Mouse (Mus musculus): ENCODE data around the gene Arhgef10l. TPM values are rescaled to one million over a fixed set of nuclear protein-coding genes. Genes with fewer than 3 reads are reported as not detected.

Gene Arhgef10l
- polyA plus RNA-seq, 1 experiment from 2014 or later, result 12.1 TPM

DNA sequence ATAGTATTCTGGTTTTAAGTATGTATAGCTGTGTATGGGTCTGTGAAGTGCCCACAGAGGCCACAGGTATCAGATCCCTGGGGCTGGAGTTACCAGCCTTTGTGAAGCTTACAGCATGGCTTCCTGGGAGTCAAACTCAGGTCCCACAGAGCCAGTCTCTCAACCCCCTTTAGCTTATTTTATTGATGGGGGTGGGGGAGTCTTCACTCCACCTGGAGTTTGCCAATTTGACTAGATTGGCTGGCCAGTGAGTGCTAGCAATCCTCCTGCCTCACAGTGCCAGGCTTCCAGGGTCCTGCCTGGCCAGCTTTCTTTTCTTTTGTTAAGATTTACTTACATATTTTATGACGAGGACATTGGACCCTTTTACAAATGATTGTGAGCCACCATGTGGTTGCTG is 16.1 kb downstream of the Arhgef10l start:
- no peak overlapping the region for H3K4me3 ChIP-seq (ENCODE audit: low read length)
- no peak overlapping the region for H3K9ac ChIP-seq (ENCODE audit: low read depth, low read length)
- H3K27ac ChIP-seq (ENCODE audit: low read length), result no peak overlapping the region
- WGBS, result 35% methylated on average over 1 of the region's 1 CpGs
- H3K4me2 ChIP-seq (ENCODE audit: low read depth, low read length), result no peak overlapping the region
- H3K9me3 ChIP-seq (ENCODE audit: control insufficient read depth, low read length), result no peaks in the 10 kb centered on the region
- 0 out of 2 replicates have a peak, but pooled peaks have one; percentile 7 for ATAC-seq
- no peaks in the 10 kb centered on the region for H3K36me3 ChIP-seq (ENCODE audit: control insufficient read depth, insufficient read depth, low read length)
- peaks cover 16% of the 10 kb centered on the region for H3K4me1 ChIP-seq (ENCODE audit: control insufficient read depth, insufficient read depth, low read length)
- no peaks in the 10 kb centered on the region for H3K27me3 ChIP-seq (replicated peaks; ENCODE audit: control insufficient read depth, insufficient read depth, low read length)

DNA sequence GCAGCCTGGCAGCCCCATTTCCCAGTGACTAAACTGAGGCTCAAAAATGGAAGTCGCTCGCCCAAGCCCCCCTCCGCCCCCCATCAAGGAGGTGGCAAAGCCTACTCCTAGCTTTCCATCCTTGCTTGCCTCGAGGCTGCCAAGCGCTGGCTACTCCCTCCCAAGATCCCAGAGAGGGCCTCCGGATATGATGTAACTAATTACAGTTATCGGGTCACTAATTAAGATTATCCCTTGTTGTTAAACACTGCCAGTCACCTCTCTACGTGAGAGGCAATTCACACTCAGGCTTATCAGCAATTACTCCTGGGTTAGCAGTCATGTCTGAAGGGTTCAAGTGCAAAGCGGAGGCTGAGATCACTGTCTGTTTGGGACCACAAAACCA is 16.6 kb downstream of the Arhgef10l start:
- 23% methylated on average over 9 of the region's 9 CpGs for WGBS
- peak overlapping the region; percentile 83 for H3K27ac ChIP-seq (ENCODE audit: low read length)
- H3K36me3 ChIP-seq (ENCODE audit: control insufficient read depth, insufficient read depth, low read length), result no peaks in the 10 kb centered on the region
- no peaks in the 10 kb centered on the region for H3K27me3 ChIP-seq (replicated peaks; ENCODE audit: control insufficient read depth, insufficient read depth, low read length)
- no peaks in the 10 kb centered on the region for H3K9me3 ChIP-seq (ENCODE audit: control insufficient read depth, low read length)
- peak overlapping the region; percentile 85 for H3K4me2 ChIP-seq (ENCODE audit: low read depth, low read length)
- H3K4me3 ChIP-seq (ENCODE audit: low read length), result peak overlapping the region; percentile 76
- peaks cover 13% of the 10 kb centered on the region for H3K4me1 ChIP-seq (ENCODE audit: control insufficient read depth, insufficient read depth, low read length)
- peak overlapping the region; percentile 92 for H3K9ac ChIP-seq (ENCODE audit: low read depth, low read length)
- peak; percentile 76 for ATAC-seq

DNA sequence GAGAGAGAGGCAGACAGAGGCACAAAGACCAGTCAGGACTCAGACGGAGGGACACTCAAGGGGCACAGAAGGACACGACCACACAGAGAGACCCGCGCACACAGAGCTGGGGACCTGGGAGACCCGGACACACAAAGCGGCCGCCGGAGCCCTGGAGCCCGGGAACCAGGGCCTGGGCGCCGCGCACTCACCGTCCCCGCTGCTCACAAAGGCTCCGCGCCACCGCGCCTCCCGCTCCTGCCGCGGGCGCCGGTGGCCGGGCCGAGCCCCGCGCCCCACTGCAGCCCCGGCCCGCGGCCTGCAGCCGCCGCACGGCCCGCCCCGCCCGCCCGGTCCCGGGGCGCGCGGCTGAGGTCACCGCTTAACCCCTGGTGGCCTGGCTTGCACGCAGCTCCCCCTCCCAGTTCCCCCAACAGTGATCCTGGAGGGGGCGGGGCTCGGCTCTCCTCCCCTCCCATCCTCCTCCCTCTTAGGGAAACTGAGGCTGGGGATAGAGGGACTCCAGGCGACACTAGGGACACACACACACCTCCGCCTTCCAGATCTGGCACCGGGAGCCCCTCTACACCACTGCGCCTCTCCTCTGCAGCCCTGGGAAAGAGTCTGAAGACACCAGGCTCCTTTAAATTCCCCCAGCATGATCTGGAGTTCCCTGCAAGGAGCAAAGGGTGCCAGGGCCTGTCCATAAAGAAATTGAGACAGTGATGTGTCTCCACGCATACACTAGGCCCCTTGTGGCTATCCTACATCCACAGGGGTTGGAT is 17.2 kb downstream of the Arhgef10l start:
- Histone ChIP-seq H3K4me2 (ENCODE audit: low read depth, low read length) (peak overlapping the region; percentile 85), H3K27ac (ENCODE audit: low read length) (peak overlapping the region; percentile 83), H3K36me3 (ENCODE audit: control insufficient read depth, insufficient read depth, low read length) (no peaks in the 10 kb centered on the region), H3K9ac (ENCODE audit: low read depth, low read length) (peak overlapping the region; percentile 92), H3K27me3 (replicated peaks; ENCODE audit: control insufficient read depth, insufficient read depth, low read length) (no peaks in the 10 kb centered on the region), H3K4me1 (ENCODE audit: control insufficient read depth, insufficient read depth, low read length) (peaks cover 12% of the 10 kb centered on the region), H3K4me3 (ENCODE audit: low read length) (peak overlapping the region; percentile 76), H3K9me3 (ENCODE audit: control insufficient read depth, low read length) (no peaks in the 10 kb centered on the region)
- WGBS, result under 1% methylated on average over 36 of the region's 50 CpGs
- peak; percentile 76 for ATAC-seq

DNA sequence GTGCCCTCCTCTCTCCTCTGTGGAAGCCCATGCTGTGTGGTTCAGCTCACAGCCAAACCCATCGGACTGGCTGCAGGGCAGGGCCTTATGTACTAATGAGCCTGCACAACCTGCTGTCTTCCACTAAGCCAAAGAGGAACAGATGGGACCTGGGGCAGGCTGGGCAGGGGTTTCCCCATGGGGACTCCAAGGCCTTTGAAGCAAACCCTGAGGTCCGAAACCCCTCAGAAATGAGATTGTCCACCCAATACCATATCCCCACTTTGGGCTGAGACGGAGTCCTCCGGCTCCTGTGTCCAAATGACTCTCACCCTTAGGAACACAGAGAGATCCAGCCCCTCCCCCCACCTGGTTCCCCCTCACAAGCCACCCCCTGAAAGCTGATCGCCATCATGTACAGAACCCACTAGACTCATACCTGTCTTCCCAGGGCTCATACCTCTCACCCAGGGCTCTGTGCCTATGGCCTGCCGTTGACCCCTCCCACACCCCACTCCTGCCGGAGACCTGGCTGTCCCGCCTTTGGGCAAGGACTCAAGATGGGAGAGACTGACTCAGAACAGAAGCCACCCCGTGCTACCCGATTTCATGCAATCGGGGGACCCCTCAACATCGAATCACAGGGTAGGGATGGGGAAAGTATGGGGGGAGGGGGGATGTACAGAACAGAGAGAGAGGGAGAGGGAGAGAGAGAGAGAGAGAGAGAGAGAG is 17.9 kb downstream of the Arhgef10l start:
- no peaks in the 10 kb centered on the region for H3K27me3 ChIP-seq (replicated peaks; ENCODE audit: control insufficient read depth, insufficient read depth, low read length)
- peaks cover 12% of the 10 kb centered on the region for H3K4me1 ChIP-seq (ENCODE audit: control insufficient read depth, insufficient read depth, low read length)
- WGBS, result 4% methylated on average over 12 of the region's 12 CpGs
- H3K36me3 ChIP-seq (ENCODE audit: control insufficient read depth, insufficient read depth, low read length), result no peaks in the 10 kb centered on the region
- ATAC-seq, result peak; percentile 45
- H3K27ac ChIP-seq (ENCODE audit: low read length), result peak overlapping the region; percentile 83; the same call in 1 of the 2 replicates
- peak overlapping the region; percentile 76 for H3K4me3 ChIP-seq (ENCODE audit: low read length)
- H3K4me2 ChIP-seq (ENCODE audit: low read depth, low read length), result peak overlapping the region; percentile 85
- H3K9ac ChIP-seq (ENCODE audit: low read depth, low read length), result peak overlapping the region; percentile 92
- H3K9me3 ChIP-seq (ENCODE audit: control insufficient read depth, low read length), result no peaks in the 10 kb centered on the region

DNA sequence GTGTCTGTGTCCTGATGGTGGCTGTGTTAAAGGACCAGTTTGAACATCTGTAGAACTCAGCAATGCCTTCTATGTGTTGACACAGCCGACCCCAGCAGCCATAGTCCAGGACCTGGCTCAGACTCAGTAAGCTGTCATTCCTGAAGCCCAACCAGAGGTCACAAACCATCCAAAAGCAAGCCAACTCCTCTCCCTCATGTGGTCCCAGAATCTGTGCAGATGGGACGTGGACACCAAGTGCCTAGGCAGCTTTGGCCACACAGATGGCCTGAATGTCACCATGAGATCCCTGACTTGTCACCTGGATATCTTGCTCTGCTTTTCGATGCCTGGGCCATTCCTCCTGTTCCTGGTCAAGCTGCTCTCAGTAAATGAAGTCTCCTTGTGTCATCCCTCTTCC is 20.2 kb downstream of the Arhgef10l start:
- Histone ChIP-seq H3K27me3 (replicated peaks; ENCODE audit: control insufficient read depth, insufficient read depth, low read length) (no peaks in the 10 kb centered on the region), H3K4me3 (ENCODE audit: low read length) (no peak overlapping the region), H3K9ac (ENCODE audit: low read depth, low read length) (no peak overlapping the region), H3K9me3 (ENCODE audit: control insufficient read depth, low read length) (no peaks in the 10 kb centered on the region), H3K4me2 (ENCODE audit: low read depth, low read length) (no peak overlapping the region), H3K27ac (ENCODE audit: low read length) (no peak overlapping the region), H3K36me3 (ENCODE audit: control insufficient read depth, insufficient read depth, low read length) (no peaks in the 10 kb centered on the region), H3K4me1 (ENCODE audit: control insufficient read depth, insufficient read depth, low read length) (peaks cover 19% of the 10 kb centered on the region)
- 80% methylated on average over 3 of the region's 3 CpGs for WGBS
- no peak for ATAC-seq

DNA sequence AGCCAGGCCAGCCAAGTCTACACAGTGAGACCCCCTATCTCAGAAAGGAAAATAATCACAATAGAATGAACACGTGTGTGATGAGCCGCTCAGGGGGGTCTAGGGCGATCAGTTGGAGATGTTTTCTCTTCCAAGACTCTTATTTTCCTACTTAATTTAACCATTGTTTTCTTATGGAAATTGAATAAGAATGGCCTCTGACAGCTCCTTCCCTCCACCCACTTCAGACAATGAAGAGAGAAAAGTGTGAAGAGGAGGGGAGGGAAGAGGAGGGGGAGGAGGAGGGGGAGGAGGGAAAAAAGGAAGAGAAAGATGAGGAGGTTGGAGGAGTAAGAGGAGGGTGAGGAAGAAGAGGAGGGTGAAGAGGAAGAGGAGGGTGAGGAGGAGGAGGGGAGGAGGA is 21.1 kb downstream of the Arhgef10l start:
- WGBS, result 54% methylated on average over 3 of the region's 3 CpGs
- H3K4me3 ChIP-seq (ENCODE audit: low read length), result no peak overlapping the region
- H3K36me3 ChIP-seq (ENCODE audit: control insufficient read depth, insufficient read depth, low read length), result no peaks in the 10 kb centered on the region
- no peak overlapping the region for H3K27ac ChIP-seq (ENCODE audit: low read length)
- no peaks in the 10 kb centered on the region for H3K27me3 ChIP-seq (replicated peaks; ENCODE audit: control insufficient read depth, insufficient read depth, low read length)
- H3K4me1 ChIP-seq (ENCODE audit: control insufficient read depth, insufficient read depth, low read length), result peaks cover 25% of the 10 kb centered on the region
- no peak overlapping the region for H3K4me2 ChIP-seq (ENCODE audit: low read depth, low read length)
- ATAC-seq, result no peak
- no peaks in the 10 kb centered on the region for H3K9me3 ChIP-seq (ENCODE audit: control insufficient read depth, low read length)
- H3K9ac ChIP-seq (ENCODE audit: low read depth, low read length), result no peak overlapping the region

DNA sequence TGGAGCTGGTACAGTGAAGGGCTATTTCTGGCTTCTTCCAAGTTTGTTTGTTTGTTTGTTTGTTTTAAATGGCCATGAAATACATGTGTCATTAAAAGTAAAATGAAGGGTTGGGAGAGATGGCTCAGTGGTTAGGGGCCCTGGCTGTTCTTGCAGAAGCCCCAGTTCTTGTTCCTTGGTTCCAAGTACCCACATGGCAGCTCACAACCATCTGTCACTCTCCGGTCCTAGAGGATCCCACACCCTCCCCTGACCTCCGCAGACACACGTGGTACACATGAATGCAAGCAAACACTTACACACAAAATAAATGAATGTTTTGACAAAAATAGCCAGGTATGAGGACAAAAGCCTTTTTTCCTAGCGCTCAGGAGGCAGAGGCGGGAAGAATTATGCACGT is 21.5 kb downstream of the Arhgef10l start:
- Histone ChIP-seq H3K36me3 (ENCODE audit: control insufficient read depth, insufficient read depth, low read length) (no peaks in the 10 kb centered on the region), H3K4me2 (ENCODE audit: low read depth, low read length) (no peak overlapping the region), H3K27me3 (replicated peaks; ENCODE audit: control insufficient read depth, insufficient read depth, low read length) (no peaks in the 10 kb centered on the region), H3K27ac (ENCODE audit: low read length) (no peak overlapping the region), H3K9ac (ENCODE audit: low read depth, low read length) (no peak overlapping the region), H3K9me3 (ENCODE audit: control insufficient read depth, low read length) (no peaks in the 10 kb centered on the region), H3K4me1 (ENCODE audit: control insufficient read depth, insufficient read depth, low read length) (peaks cover 23% of the 10 kb centered on the region), H3K4me3 (ENCODE audit: low read length) (no peak overlapping the region)
- ATAC-seq, result no peak
- WGBS, result 70% methylated on average over 6 of the region's 6 CpGs

DNA sequence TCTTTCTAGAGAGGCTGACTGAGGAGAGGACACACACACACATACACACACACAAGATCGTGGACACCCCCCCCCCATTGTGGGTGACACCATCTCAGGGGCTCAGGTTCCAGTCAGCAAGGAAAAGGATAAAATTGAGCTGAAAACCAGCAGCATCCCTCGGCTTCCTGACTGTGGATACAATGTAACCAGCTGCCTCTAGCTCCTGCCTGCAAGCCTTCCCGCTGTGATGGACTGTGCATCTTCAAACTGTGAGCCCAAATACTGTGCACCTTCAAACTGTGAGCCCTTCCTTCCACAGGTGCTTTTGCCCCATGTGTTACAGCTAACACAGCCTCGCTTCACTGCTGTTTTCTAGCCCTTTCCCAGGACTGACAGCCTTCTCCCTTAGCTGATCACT is 23.4 kb downstream of the Arhgef10l start:
- H3K27ac ChIP-seq (ENCODE audit: low read length), result no peak overlapping the region
- H3K9ac ChIP-seq (ENCODE audit: low read depth, low read length), result no peak overlapping the region
- H3K4me1 ChIP-seq (ENCODE audit: control insufficient read depth, insufficient read depth, low read length), result peaks cover 14% of the 10 kb centered on the region
- no peaks in the 10 kb centered on the region for H3K9me3 ChIP-seq (ENCODE audit: control insufficient read depth, low read length)
- 89% methylated on average over 3 of the region's 4 CpGs for WGBS
- no peaks in the 10 kb centered on the region for H3K27me3 ChIP-seq (replicated peaks; ENCODE audit: control insufficient read depth, insufficient read depth, low read length)
- H3K4me2 ChIP-seq (ENCODE audit: low read depth, low read length), result no peak overlapping the region
- no peak overlapping the region for H3K4me3 ChIP-seq (ENCODE audit: low read length)
- no peaks in the 10 kb centered on the region for H3K36me3 ChIP-seq (ENCODE audit: control insufficient read depth, insufficient read depth, low read length)
- ATAC-seq, result no peak

DNA sequence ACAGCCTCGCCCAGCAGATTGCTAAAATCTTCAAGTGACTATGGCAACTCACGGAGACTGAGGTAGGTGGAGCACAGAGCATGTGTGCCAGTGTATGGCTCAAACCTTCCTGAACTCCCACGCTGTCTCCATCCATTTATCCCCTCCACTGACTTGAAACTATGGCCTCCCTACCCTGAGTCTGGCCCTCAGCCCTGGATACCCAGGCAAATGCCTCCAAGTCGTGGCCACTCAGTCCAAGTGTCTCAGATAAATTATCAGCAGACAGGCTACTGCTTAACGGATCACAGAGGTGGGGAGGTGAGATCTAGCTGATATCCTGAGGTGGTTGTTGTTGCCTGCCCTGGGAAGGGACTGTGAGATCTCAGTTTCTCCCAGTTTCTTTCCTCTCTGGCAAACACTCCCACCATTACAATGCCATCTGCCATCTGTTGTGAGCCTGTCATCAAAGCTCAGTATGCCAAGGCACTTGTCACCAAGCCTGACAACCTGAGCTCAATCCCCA is 24.3 kb downstream of the Arhgef10l start:
- 61% methylated on average over 5 of the region's 5 CpGs for WGBS
- no peak overlapping the region for H3K9ac ChIP-seq (ENCODE audit: low read depth, low read length)
- no peaks in the 10 kb centered on the region for H3K36me3 ChIP-seq (ENCODE audit: control insufficient read depth, insufficient read depth, low read length)
- no peaks in the 10 kb centered on the region for H3K9me3 ChIP-seq (ENCODE audit: control insufficient read depth, low read length)
- no peak for ATAC-seq
- no peak overlapping the region for H3K27ac ChIP-seq (ENCODE audit: low read length)
- H3K27me3 ChIP-seq (replicated peaks; ENCODE audit: control insufficient read depth, insufficient read depth, low read length), result no peaks in the 10 kb centered on the region
- H3K4me1 ChIP-seq (ENCODE audit: control insufficient read depth, insufficient read depth, low read length), result peaks cover 14% of the 10 kb centered on the region
- H3K4me2 ChIP-seq (ENCODE audit: low read depth, low read length), result no peak overlapping the region
- H3K4me3 ChIP-seq (ENCODE audit: low read length), result no peak overlapping the region
